Mouse (Mus musculus) layer of hippocampus, postnatal 10 days (tissue): Measurements from ENCODE around the gene Tppp2. TPM values are rescaled to one million over a fixed set of nuclear protein-coding genes. Genes with fewer than 3 reads are reported as not detected.

Source experiments
- DNase-seq, 2 experiments: peaks; one replicate each; pipeline ENCODE4 v3.0.0; 2021; ENCODE audit warnings: low spot score in 2 of 2
- total RNA-seq, 2 experiments: library from RNA; stranded (reverse); gene quantifications; 2 replicates each; pipeline ENCODE4 v1.2.3; 2021

Gene Tppp2
- total RNA-seq, 2 experiments from 2014 or later: not detected

- DNase-seq: no peak
These were observed 24.0 kb downstream of the Tppp2 start for GRCm38 (mm10) chr14:51942236-51942635.

DNA sequence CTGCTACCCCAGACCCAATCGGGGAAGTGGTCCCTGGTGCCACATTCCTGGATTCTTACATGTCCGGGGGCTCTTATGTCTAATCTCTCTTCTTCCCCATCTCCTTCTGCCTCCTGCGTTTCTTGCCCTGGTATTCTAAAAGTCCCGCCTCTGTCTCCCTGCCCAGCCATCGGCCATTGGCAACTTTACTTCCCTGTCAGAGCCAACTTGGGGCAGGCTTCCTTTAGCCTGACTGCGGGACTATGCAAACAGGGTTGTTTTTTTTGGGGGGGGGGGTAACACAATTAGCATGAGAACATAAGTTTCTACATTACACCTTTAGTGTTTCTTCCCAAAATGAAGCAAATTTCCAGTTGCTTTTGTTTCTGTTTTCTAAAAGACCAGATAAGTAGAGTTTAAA is 25.1 kb downstream of the Tppp2 start:
- DNase-seq: no peak

- DNase-seq: no peak
These were observed 42.1 kb downstream of the Tppp2 start for GRCm38 (mm10) chr14:51960316-51960715.

DNA sequence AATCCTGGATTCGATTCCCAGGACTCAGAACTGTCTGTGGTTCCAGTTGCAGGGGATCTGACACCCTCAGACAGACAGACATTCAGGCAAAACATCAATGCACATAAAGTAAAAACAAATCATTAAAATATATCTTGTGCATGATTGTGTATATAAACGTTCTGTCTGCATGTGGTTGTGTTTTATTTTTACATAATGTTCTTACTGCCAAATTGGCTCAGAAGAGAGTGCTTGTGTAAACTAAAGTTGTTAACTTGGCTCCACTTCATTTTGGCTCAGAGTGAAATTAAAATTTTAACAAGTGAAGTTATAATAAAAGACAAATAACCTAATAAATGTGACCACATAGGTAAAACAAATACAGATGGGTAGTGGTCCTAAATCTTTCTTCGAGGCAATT is 49.2 kb downstream of the Tppp2 start:
- no peak for DNase-seq

Other genes starting within 250 kb of the Tppp2 start
- gene Gm17079, start 223.0 kb upstream of the Tppp2 start, total RNA-seq: not detected
- not detected for gene Gm5800, start 201.2 kb upstream of the Tppp2 start, total RNA-seq
- gene Ang4, start 144.8 kb upstream of the Tppp2 start, total RNA-seq: not detected
- gene AY358078, start 118.4 kb upstream of the Tppp2 start, total RNA-seq: not detected
- not detected for gene Ear6, start 64.7 kb upstream of the Tppp2 start, total RNA-seq
- 10 to 100 TPM; 29.8 to 44.0 TPM for gene Mettl17, start 33.6 kb upstream of the Tppp2 start, total RNA-seq
- gene Slc39a2, start 25.5 kb upstream of the Tppp2 start, total RNA-seq: 1 to 10 TPM; 4.9 to 5.1 TPM
- 100 to 1,000 TPM; 488 to 494 TPM for gene Ndrg2, start 4.3 kb upstream of the Tppp2 start, total RNA-seq
- not detected for gene Rnase13, start 4.3 kb downstream of the Tppp2 start, total RNA-seq
- gene Arhgef40, start 66.3 kb downstream of the Tppp2 start, total RNA-seq: 10 to 100 TPM; 53.4 to 59.6 TPM
- gene Tmem253, start 97.2 kb downstream of the Tppp2 start, total RNA-seq: under 1 TPM in 1 of 2 experiments, not detected in 1; 0.51 TPM
- gene Zfp219, start 102.3 kb downstream of the Tppp2 start, total RNA-seq: 10 to 100 TPM; 43.5 to 45.0 TPM
- gene Olfr221, start 124.0 kb downstream of the Tppp2 start, total RNA-seq: not detected
- 100 to 1,000 TPM; 213 to 215 TPM for gene Hnrnpc, start 185.6 kb downstream of the Tppp2 start, total RNA-seq
- 1 to 10 TPM; 1.8 to 3.3 TPM for gene Rpgrip1, start 192.3 kb downstream of the Tppp2 start, total RNA-seq